In the genomic region with DNA sequence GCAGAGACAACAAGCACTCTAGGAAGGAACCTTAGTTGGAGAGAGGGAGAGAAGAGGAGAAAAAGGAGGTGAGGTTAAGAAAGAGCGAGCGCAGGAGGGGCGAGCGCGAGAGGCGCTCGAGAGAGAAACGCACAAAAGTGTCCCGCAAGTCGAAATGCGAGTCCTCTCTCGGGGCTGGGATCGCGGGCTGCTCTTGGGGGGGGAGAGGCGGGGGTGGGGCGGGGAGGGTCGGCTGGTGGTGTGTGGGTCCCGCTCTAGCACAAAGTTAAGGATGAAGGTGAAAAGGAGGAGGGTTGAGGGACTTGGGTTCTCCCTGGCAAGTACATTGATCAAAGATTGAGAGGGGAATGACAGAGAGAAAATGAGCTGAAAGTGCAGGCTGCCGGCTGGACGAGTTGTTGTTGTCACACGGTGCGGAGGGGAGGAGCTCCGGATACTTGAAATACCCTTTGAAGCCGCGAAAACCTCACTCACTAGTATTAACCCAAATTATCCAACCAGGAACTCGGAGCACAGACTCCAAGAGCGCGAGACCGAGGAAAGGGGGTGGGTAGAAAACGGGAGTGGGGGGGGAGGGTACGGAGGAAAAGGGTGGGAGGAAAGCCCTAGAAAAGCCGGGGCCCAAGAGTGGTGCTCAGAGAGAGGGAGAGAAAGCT, we compare ENCODE assay signal across 9 mouse cellular contexts. TPM values are rescaled to one million over a fixed set of nuclear protein-coding genes. Genes with fewer than 3 reads are reported as not detected.
DNase-seq lines count a peak whose midpoint lies in the region; ATAC-seq and TF ChIP-seq lines count a peak whose summit lies in the region.
"Had no signal": no experiment of that assay in that cellular context is flagged by ENCODE, and none has a peak within 500 bp of the region (broad histone marks: within the 10 kb centered on the region; RNA-seq: fewer than 3 reads in every experiment).

A gene (minus strand): TSS at position 345 of the 656 bp plus-strand sequence.

- H3K9me3 ChIP-seq in intestine, embryonic 15.5 days, result no peaks in the 10 kb centered on the region
- no peaks in the 10 kb centered on the region for H3K9me3 ChIP-seq in limb, embryonic 14.5 days (ENCODE audit: control insufficient read depth, low read length)
- no peaks in the 10 kb centered on the region for H3K9me3 ChIP-seq in midbrain, embryonic 13.5 days
- H3K9me3 ChIP-seq in stomach, embryonic 14.5 days (ENCODE audit: control insufficient read depth, low read depth, low read length), result no peaks in the 10 kb centered on the region

- peak; percentile 32; the same call in 1 of the 2 replicates for TF ChIP-seq POLR2A in limb, embryonic 14.5 days (IDR thresholded peaks at IDR 0.05; ENCODE audit: borderline replicate concordance, extremely low read depth, insufficient read depth, insufficient read length)

- peak within 1 kb of the TSS; percentile 96 for H3K4me2 ChIP-seq in intestine, embryonic 15.5 days (replicated peaks)
- peak within 1 kb of the TSS; percentile 78 for H3K4me2 ChIP-seq in limb, embryonic 14.5 days (replicated peaks; ENCODE audit: low read depth, low read length, severe bottlenecking)
- H3K4me2 ChIP-seq in midbrain, embryonic 13.5 days (replicated peaks), result peak within 1 kb of the TSS; percentile 77
- H3K4me2 ChIP-seq in stomach, embryonic 14.5 days (replicated peaks; ENCODE audit: low read depth, low read length), result peak within 1 kb of the TSS; percentile 82

- peak within 1 kb of the TSS; percentile 78 for H3K4me3 ChIP-seq in intestine, embryonic 15.5 days (replicated peaks)
- H3K4me3 ChIP-seq in limb, embryonic 14.5 days (replicated peaks; ENCODE audit: low read length), result peak within 1 kb of the TSS; percentile 78
- peak within 1 kb of the TSS; percentile 95 for H3K4me3 ChIP-seq in midbrain, embryonic 13.5 days (replicated peaks)
- H3K4me3 ChIP-seq in stomach, embryonic 14.5 days (ENCODE audit: low read depth, low read length), result peak within 1 kb of the TSS; percentile 78

- no peak for DNase-seq in frontal cortex, postnatal 25 days (ENCODE audit: low spot score in 2 of 2)
- peak; percentile 20 to 24 for DNase-seq in cerebellum, postnatal 36 days
- peak in 1 of 2 experiments; percentile 18 for DNase-seq in gastrocnemius, postnatal 4 days (ENCODE audit: low spot score in 2 of 2)
- DNase-seq in limb, embryonic 14.5 days (ENCODE audit: low spot score), result peak; percentile 76

- no peaks in the 10 kb centered on the region for H3K36me3 ChIP-seq in intestine, embryonic 15.5 days
- no peaks in the 10 kb centered on the region for H3K36me3 ChIP-seq in limb, embryonic 14.5 days (ENCODE audit: control insufficient read depth, insufficient read depth, low read length)
- no peaks in the 10 kb centered on the region for H3K36me3 ChIP-seq in midbrain, embryonic 13.5 days
- no peaks in the 10 kb centered on the region for H3K36me3 ChIP-seq in stomach, embryonic 14.5 days (ENCODE audit: control insufficient read depth, insufficient read depth, low read length)

- ATAC-seq in frontal cortex, adult (ENCODE audit: low TSS enrichment), result peak; percentile 38
- peak; percentile 63 for ATAC-seq in intestine, embryonic 15.5 days
- ATAC-seq in limb, embryonic 14.5 days (ENCODE audit: low FRiP score, low read depth), result peak; percentile 82
- peak; percentile 82 for ATAC-seq in midbrain, embryonic 13.5 days
- ATAC-seq in stomach, embryonic 14.5 days (ENCODE audit: insufficient number of reproducible peaks, insufficient read depth, low FRiP score, low read depth), result peak; percentile 62

- peak within 1 kb of the TSS; percentile 44 for H3K27ac ChIP-seq in intestine, embryonic 15.5 days
- peak within 1 kb of the TSS; percentile 77 for H3K27ac ChIP-seq in limb, embryonic 14.5 days (replicated peaks; ENCODE audit: low read depth, low read length)
- peak within 1 kb of the TSS; percentile 96 for H3K27ac ChIP-seq in midbrain, embryonic 13.5 days
- peak within 1 kb of the TSS; percentile 59; the same call in 1 of the 2 replicates for H3K27ac ChIP-seq in stomach, embryonic 14.5 days (ENCODE audit: low read length)

- WGBS in intestine, embryonic 15.5 days, result under 1% methylated on average over 32 of the region's 32 CpGs
- 1% methylated on average over 32 of the region's 32 CpGs for WGBS in limb, embryonic 14.5 days
- WGBS in midbrain, embryonic 13.5 days, result under 1% methylated on average over 32 of the region's 32 CpGs
- WGBS in stomach, embryonic 14.5 days, result 2% methylated on average over 30 of the region's 32 CpGs

- H3K27me3 ChIP-seq in intestine, embryonic 15.5 days (replicated peaks), result no peaks in the 10 kb centered on the region; the same call in 1 of the 2 replicates
- H3K27me3 ChIP-seq in limb, embryonic 14.5 days (ENCODE audit: control insufficient read depth, insufficient read depth, low read length), result no peaks in the 10 kb centered on the region
- H3K27me3 ChIP-seq in midbrain, embryonic 13.5 days, result no peaks in the 10 kb centered on the region
- no peaks in the 10 kb centered on the region for H3K27me3 ChIP-seq in stomach, embryonic 14.5 days (ENCODE audit: control insufficient read depth, insufficient read depth, low read length)

- H3K4me1 ChIP-seq in intestine, embryonic 15.5 days (replicated peaks), result no peaks in the 10 kb centered on the region
- 0 out of 2 replicates have a peak, but pooled peaks cover 5% of the 10 kb centered on the region for H3K4me1 ChIP-seq in limb, embryonic 14.5 days (ENCODE audit: control insufficient read depth, insufficient read depth, low read length)
- peaks cover 41% of the 10 kb centered on the region for H3K4me1 ChIP-seq in midbrain, embryonic 13.5 days (replicated peaks)
- no peaks in the 10 kb centered on the region for H3K4me1 ChIP-seq in stomach, embryonic 14.5 days (ENCODE audit: control insufficient read depth, insufficient read depth, low read length)

- peak within 1 kb of the TSS; percentile 61 for H3K9ac ChIP-seq in intestine, embryonic 15.5 days
- H3K9ac ChIP-seq in limb, embryonic 14.5 days (ENCODE audit: low read depth, low read length, severe bottlenecking), result peak within 1 kb of the TSS; percentile 79
- peak within 1 kb of the TSS; percentile 95 for H3K9ac ChIP-seq in midbrain, embryonic 13.5 days (replicated peaks)
- peak within 1 kb of the TSS; percentile 65 for H3K9ac ChIP-seq in stomach, embryonic 14.5 days (replicated peaks; ENCODE audit: low read depth, low read length)

RNA-seq across cellular contexts. Expression of the gene that starts here (rescaled TPM):
- 10 to 100 TPM; 14.1 to 14.5 TPM for total RNA-seq in gastrocnemius, postnatal 4 days (2021)
- polyA plus RNA-seq in intestine, embryonic 15.5 days (2015; fragmentation: Nextera tagmentation; extraction: Ambion mirVana), result 2.7 TPM in 2 replicates
- polyA plus RNA-seq in limb, embryonic 14.5 days (2012; rRNA removed), result 8.0 and 11.1 TPM in 2 replicates
- polyA plus RNA-seq in limb, embryonic 14.5 days (2014; fragmentation: Nextera tagmentation; extraction: Ambion mirVana), result 7.4 and 10.8 TPM in 2 replicates
- 13.6 and 14.6 TPM in 2 replicates for polyA plus RNA-seq in midbrain, embryonic 13.5 days (2015; fragmentation: Nextera tagmentation; extraction: Ambion mirVana)
- 8.6 and 8.8 TPM in 2 replicates for polyA plus RNA-seq in stomach, embryonic 14.5 days (2014; fragmentation: Nextera tagmentation; extraction: Ambion mirVana)
- polyA plus RNA-seq: C2C12 had no signal

Comparison
In these comparisons a context has a peak if more than half of its experiments do, and no peak if none do; other contexts are left out.
1. DNase-seq: peak in cerebellum, postnatal 36 days (2 of 2) and limb, embryonic 14.5 days (single experiment); none in frontal cortex, postnatal 25 days (0 of 2).
2. H3K27ac ChIP-seq: peak in every context shown above with its lines; median percentile 96 in midbrain, embryonic 13.5 days; 77 in limb, embryonic 14.5 days; 59 in stomach, embryonic 14.5 days; 44 in intestine, embryonic 15.5 days.
3. Peak in every context shown above with its lines, with median percentiles within 50 percentile points of each other: ATAC-seq, H3K4me2 ChIP-seq, H3K4me3 ChIP-seq and H3K9ac ChIP-seq.